Mouse (Mus musculus): ENCODE results near the gene Lims1. TPM values are rescaled to one million over a fixed set of nuclear protein-coding genes. Genes with fewer than 3 reads are reported as not detected.

The Lims1 gene
- polyA plus RNA-seq, 1 experiment from 2014 or later, result 83.8 TPM

DNA sequence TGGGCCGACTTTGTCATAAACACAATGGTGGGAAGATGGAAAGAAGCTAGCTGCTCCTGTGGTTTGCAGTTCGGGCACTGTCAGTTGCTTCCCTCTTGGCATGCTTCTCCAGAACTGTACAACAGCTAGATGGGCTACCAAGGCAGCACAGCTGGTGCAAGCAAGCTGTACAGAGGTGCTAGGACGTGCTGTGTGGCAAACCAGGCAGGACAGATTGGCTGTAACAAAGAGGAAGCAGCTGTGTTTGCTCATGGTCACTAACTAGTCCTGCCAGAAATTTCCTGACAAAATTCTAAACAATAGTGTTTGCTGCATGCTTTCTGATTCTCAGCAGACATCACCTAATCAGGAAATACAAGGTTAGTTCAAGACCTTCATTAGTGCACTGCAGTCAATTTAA, 93.4 kb downstream of the Lims1 start:
- no peak for ATAC-seq (ENCODE audit: low read depth)
- no peaks in the 10 kb centered on the region for H3K27me3 ChIP-seq (ENCODE audit: control insufficient read depth, insufficient read depth, low read depth, low read length)
- no peak overlapping the region for H3K9ac ChIP-seq (ENCODE audit: low read depth, low read length)
- H3K4me2 ChIP-seq (ENCODE audit: low read depth, low read length), result no peak overlapping the region
- H3K4me1 ChIP-seq (ENCODE audit: control insufficient read depth, low read depth, low read length), result peaks cover 10% of the 10 kb centered on the region
- no peak overlapping the region for H3K27ac ChIP-seq (ENCODE audit: low read length)
- no peak overlapping the region for H3K4me3 ChIP-seq (ENCODE audit: low read depth, low read length)
- H3K9me3 ChIP-seq (replicated peaks; ENCODE audit: control insufficient read depth, low read length), result no peaks in the 10 kb centered on the region
- WGBS (ENCODE audit: insufficient replicate concordance), result 77% methylated on average over 3 of the region's 3 CpGs
- peaks cover 45% of the 10 kb centered on the region for H3K36me3 ChIP-seq (ENCODE audit: control insufficient read depth, insufficient read depth)

DNA sequence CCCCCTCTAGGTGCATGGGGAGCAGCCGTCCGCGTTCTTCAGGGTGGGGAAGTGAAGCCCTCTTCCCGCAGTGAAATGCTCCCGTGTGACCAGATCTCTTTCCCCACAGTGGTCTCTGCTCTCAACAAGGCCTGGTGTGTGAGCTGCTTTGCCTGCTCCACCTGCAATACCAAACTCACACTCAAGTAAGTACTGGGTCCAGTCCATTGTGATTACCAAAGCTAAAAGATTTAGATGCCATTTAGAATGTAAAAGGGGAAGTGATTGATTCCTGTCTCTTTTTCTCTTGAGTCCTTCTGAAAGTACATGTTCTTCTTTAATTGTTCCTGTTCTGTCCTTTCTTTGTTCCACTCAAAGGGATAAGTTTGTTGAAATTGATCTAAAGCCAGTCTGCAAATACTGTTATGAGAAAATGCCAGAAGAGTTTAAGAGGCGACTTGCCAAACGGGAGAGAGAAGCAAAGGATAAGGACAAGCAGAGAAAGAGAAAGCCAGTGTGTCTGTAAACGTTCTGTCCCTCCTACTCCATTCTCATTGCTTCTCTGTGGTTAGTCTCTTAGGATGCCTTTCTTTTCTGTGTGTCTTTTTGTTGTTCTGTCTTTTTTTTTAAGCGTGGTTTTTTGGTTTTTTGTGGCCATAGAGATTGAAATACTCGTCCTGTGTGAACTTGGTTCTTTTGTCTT, 95.2 kb downstream of the Lims1 start:
- no peak for ATAC-seq (ENCODE audit: low read depth)
- 82% methylated on average over 10 of the region's 10 CpGs for WGBS (ENCODE audit: insufficient replicate concordance)
- H3K36me3 ChIP-seq (ENCODE audit: control insufficient read depth, insufficient read depth), result peaks cover 49% of the 10 kb centered on the region

DNA sequence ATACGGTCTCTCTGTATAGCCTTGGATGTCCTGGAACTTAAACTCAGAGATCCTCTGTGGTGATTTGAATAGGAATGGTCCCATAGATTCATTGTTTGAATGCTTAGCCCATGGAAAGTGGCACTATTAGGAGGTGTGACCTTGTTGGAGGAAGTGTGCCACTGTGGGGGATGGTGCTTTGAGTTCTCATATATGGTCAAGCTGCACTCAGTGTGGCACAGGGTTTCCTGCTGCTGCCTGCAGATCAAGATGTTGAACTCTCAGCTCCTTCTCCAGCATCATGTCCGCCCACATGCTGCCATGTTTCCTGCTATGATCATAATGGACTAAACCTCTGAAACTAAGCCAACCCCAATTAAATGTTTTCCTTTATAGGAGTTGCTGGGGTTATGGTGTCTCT, 104.7 kb downstream of the Lims1 start:
- H3K4me1 ChIP-seq (ENCODE audit: control insufficient read depth, low read depth, low read length), result no peaks in the 10 kb centered on the region
- H3K4me2 ChIP-seq (ENCODE audit: low read depth, low read length), result no peak overlapping the region
- H3K27ac ChIP-seq (ENCODE audit: low read length), result no peak overlapping the region
- WGBS (ENCODE audit: insufficient replicate concordance), result 85% methylated on average over 2 of the region's 2 CpGs
- no peaks in the 10 kb centered on the region for H3K27me3 ChIP-seq (ENCODE audit: control insufficient read depth, insufficient read depth, low read depth, low read length)
- no peak overlapping the region for H3K9ac ChIP-seq (ENCODE audit: low read depth, low read length)
- H3K9me3 ChIP-seq (replicated peaks; ENCODE audit: control insufficient read depth, low read length), result no peaks in the 10 kb centered on the region
- H3K4me3 ChIP-seq (ENCODE audit: low read depth, low read length), result no peak overlapping the region
- ATAC-seq (ENCODE audit: low read depth), result no peak
- peaks cover 9% of the 10 kb centered on the region for H3K36me3 ChIP-seq (ENCODE audit: control insufficient read depth, insufficient read depth)

More for the DNA sequence above, 95.2 kb downstream of the Lims1 start:
- Histone ChIP-seq H3K4me3 (ENCODE audit: low read depth, low read length) (no peak overlapping the region), H3K9ac (ENCODE audit: low read depth, low read length) (no peak overlapping the region), H3K27ac (ENCODE audit: low read length) (no peak overlapping the region), H3K27me3 (ENCODE audit: control insufficient read depth, insufficient read depth, low read depth, low read length) (no peaks in the 10 kb centered on the region), H3K9me3 (replicated peaks; ENCODE audit: control insufficient read depth, low read length) (no peaks in the 10 kb centered on the region), H3K4me2 (ENCODE audit: low read depth, low read length) (no peak overlapping the region), H3K4me1 (ENCODE audit: control insufficient read depth, low read depth, low read length) (no peaks in the 10 kb centered on the region)

DNA sequence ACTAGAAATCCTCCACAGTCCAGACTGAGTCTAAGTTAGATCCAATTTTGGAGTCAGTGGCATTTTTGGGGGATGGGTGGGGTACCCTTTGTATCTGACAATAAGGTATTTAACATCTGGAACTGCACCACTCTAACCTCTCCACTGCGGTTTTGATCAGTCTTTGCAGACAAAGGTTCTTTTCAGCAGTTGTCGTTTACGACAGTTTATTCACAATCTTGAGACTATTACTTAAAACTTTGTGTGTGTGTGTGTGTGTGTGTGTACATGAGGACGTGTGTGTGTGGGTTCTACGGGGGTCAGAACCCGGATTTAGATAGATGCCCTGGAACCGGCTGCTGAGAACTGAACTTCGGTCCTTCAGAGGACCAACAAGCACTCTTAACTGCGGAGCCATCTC, 122.6 kb downstream of the Lims1 start:
- Histone ChIP-seq H3K4me2 (ENCODE audit: low read depth, low read length) (peak overlapping the region; percentile 88), H3K4me1 (ENCODE audit: control insufficient read depth, low read depth, low read length) (peaks cover 14% of the 10 kb centered on the region), H3K27me3 (ENCODE audit: control insufficient read depth, insufficient read depth, low read depth, low read length) (no peaks in the 10 kb centered on the region), H3K4me3 (ENCODE audit: low read depth, low read length) (peak overlapping the region; percentile 86), H3K9me3 (replicated peaks; ENCODE audit: control insufficient read depth, low read length) (no peaks in the 10 kb centered on the region), H3K9ac (ENCODE audit: low read depth, low read length) (peak overlapping the region; percentile 80), H3K27ac (ENCODE audit: low read length) (peak overlapping the region; percentile 99), H3K36me3 (ENCODE audit: control insufficient read depth, insufficient read depth) (no peaks in the 10 kb centered on the region)
- ATAC-seq (ENCODE audit: low read depth), result no peak
- 4% methylated on average over 9 of the region's 9 CpGs for WGBS (ENCODE audit: insufficient replicate concordance)

DNA sequence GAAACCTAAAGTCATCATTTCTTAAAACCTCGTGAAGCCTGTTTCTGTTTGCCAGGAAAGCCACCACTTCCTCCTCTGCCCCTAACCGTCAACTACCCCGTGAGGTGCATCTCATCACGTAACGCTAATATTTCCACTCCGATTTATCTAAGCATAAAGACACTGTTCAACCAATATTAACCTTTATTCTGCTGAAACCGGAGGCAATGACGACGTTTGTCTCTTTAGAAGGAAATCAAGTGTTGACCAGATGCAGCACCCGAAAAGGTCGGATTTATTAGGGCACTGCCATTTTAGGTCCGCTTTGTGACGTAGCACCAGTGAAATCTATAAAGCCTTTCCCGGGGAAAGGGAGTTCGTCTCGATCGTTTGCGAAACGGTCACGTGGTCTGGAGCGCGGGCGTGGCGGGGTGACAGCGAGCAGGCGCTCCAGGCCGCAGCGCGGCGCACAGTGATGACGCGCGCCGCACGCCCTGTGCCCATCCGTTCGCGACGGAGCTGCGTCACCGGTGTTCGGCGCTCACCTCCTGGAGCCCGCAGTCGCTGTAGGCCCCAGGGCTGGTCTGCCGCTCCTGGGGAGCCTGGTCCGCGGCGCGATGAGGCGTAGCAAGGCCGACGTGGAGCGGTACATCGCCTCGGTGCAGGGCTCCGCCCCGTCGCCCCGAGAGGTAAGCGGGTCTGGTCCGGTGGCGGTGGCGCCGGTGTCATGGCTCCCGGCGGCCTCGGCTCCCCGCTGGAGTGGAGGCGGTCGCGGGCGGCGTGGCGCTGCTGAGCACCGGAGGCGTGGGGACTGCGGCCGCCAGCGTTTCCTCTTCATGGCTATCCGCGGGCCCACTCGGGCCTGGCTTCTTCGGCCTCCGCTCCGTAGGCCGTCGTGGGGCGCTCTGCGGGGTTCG, 123.4 kb downstream of the Lims1 start, which contains the start of gene Ranbp2:
TSS of gene Ranbp2 (plus strand) at position 537 of the 896 bp plus-strand sequence.
- H3K27ac ChIP-seq (ENCODE audit: low read length), result peak within 1 kb of the TSS; percentile 99
- no peaks in the 10 kb centered on the region for H3K36me3 ChIP-seq (ENCODE audit: control insufficient read depth, insufficient read depth)
- WGBS (ENCODE audit: insufficient replicate concordance), result under 1% methylated on average over 91 of the region's 91 CpGs
- H3K4me3 ChIP-seq (ENCODE audit: low read depth, low read length), result peak within 1 kb of the TSS; percentile 86
- peak within 1 kb of the TSS; percentile 88 for H3K4me2 ChIP-seq (ENCODE audit: low read depth, low read length)
- no peaks in the 10 kb centered on the region for H3K9me3 ChIP-seq (replicated peaks; ENCODE audit: control insufficient read depth, low read length)
- ATAC-seq (ENCODE audit: low read depth), result peak; percentile 97
- no peaks in the 10 kb centered on the region for H3K27me3 ChIP-seq (ENCODE audit: control insufficient read depth, insufficient read depth, low read depth, low read length)
- peaks cover 18% of the 10 kb centered on the region for H3K4me1 ChIP-seq (ENCODE audit: control insufficient read depth, low read depth, low read length)
- peak within 1 kb of the TSS; percentile 99 for H3K9ac ChIP-seq (ENCODE audit: low read depth, low read length)

DNA sequence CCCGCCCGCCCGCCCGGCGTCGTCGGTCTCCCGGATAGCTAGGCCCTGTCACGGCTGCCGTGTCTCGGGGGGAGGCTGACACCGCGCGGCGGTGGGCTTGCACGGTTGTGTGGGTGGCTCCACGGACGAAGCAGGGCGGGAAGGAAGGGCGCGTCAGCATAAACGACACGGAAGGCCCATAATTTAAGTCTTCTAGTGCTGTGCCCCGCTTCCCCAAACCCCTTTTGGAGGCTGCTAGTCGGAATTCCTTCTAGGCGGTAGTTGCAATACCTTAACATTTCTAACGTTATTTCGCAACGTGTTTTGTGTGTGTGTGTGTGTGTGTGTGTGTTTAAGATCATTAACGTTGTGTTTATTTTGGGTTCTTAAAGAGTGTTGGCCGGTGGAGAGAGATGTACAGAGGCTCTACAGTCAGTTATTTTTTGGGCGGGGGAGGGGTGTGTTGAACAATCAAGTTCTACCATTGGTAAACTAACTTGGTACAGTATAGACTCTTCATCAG, 124.1 kb downstream of the Lims1 start:
- H3K9ac ChIP-seq (ENCODE audit: low read depth, low read length), result peak overlapping the region; percentile 99
- peaks cover 18% of the 10 kb centered on the region for H3K4me1 ChIP-seq (ENCODE audit: control insufficient read depth, low read depth, low read length)
- peak overlapping the region; percentile 86 for H3K4me3 ChIP-seq (ENCODE audit: low read depth, low read length)
- H3K9me3 ChIP-seq (replicated peaks; ENCODE audit: control insufficient read depth, low read length), result no peaks in the 10 kb centered on the region
- ATAC-seq (ENCODE audit: low read depth), result peak; percentile 42
- WGBS (ENCODE audit: insufficient replicate concordance), result under 1% methylated on average over 32 of the region's 32 CpGs
- H3K4me2 ChIP-seq (ENCODE audit: low read depth, low read length), result peak overlapping the region; percentile 61
- peak overlapping the region; percentile 99 for H3K27ac ChIP-seq (ENCODE audit: low read length)
- H3K36me3 ChIP-seq (ENCODE audit: control insufficient read depth, insufficient read depth), result no peaks in the 10 kb centered on the region
- H3K27me3 ChIP-seq (ENCODE audit: control insufficient read depth, insufficient read depth, low read depth, low read length), result no peaks in the 10 kb centered on the region

DNA sequence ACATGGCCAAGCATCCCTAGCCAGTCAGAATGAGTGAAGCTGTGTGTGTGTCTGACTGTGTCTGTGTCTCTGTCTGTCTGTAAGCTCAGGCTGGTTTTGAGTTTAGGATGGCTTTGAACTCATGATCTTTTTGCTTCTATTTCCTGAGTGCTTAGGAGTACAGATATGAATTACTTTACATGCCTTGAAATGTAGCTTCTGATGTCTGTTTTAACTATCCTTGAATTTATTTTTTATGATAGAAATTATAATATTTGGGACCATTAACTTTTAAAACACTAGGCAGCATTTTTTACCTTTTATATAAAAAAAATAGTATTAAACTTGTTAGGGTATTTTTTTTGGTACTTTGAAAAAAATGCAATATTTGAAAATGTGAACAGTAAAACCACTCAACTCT, 128.3 kb downstream of the Lims1 start:
- H3K9me3 ChIP-seq (replicated peaks; ENCODE audit: control insufficient read depth, low read length), result no peaks in the 10 kb centered on the region
- ATAC-seq (ENCODE audit: low read depth), result no peak
- no peak overlapping the region for H3K4me3 ChIP-seq (ENCODE audit: low read depth, low read length)
- peak overlapping the region; percentile 90 for H3K27ac ChIP-seq (ENCODE audit: low read length)
- peak overlapping the region; percentile 31; the same call in 1 of the 2 replicates for H3K9ac ChIP-seq (ENCODE audit: low read depth, low read length)
- peaks cover 28% of the 10 kb centered on the region for H3K36me3 ChIP-seq (ENCODE audit: control insufficient read depth, insufficient read depth)
- H3K4me1 ChIP-seq (ENCODE audit: control insufficient read depth, low read depth, low read length), result peaks cover 12% of the 10 kb centered on the region
- H3K4me2 ChIP-seq (ENCODE audit: low read depth, low read length), result peak overlapping the region; percentile 42
- no peaks in the 10 kb centered on the region for H3K27me3 ChIP-seq (ENCODE audit: control insufficient read depth, insufficient read depth, low read depth, low read length)

DNA sequence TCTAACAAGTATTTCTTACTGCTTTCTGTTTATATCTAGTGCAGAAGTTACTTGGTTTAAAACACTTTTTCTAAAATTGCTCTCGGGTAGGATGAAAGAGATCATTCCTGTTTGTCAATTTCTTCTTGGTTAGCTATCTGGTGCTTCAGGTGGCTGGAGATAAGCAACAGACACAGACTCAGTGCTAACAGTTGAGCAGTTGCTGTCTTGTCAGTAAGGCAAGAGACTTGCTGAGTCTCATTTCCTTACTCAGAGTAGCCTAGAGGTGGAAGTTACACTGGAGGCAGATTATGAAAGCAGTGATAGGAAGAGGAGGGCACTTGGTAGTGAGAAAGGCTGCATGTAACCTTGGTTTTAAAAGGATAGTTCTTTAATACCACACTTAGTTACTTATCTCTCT, 128.9 kb downstream of the Lims1 start:
- peaks cover 30% of the 10 kb centered on the region for H3K36me3 ChIP-seq (ENCODE audit: control insufficient read depth, insufficient read depth)
- no peaks in the 10 kb centered on the region for H3K9me3 ChIP-seq (replicated peaks; ENCODE audit: control insufficient read depth, low read length)
- peaks cover 12% of the 10 kb centered on the region for H3K4me1 ChIP-seq (ENCODE audit: control insufficient read depth, low read depth, low read length)
- WGBS (ENCODE audit: insufficient replicate concordance), result 7% methylated on average over 1 of the region's 1 CpGs
- ATAC-seq (ENCODE audit: low read depth), result peak; percentile 92
- H3K9ac ChIP-seq (ENCODE audit: low read depth, low read length), result no peak overlapping the region
- H3K27me3 ChIP-seq (ENCODE audit: control insufficient read depth, insufficient read depth, low read depth, low read length), result no peaks in the 10 kb centered on the region
- H3K4me2 ChIP-seq (ENCODE audit: low read depth, low read length), result 0 out of 2 replicates have a peak overlapping the region, but pooled peaks have one; percentile 1
- peak overlapping the region; percentile 69 for H3K27ac ChIP-seq (ENCODE audit: low read length)
- H3K4me3 ChIP-seq (ENCODE audit: low read depth, low read length), result no peak overlapping the region
